Mouse (Mus musculus) ES-E14 (cell line): ENCODE measurements around the gene Itgad. TPM values are rescaled to one million over a fixed set of nuclear protein-coding genes. Genes with fewer than 3 reads are reported as not detected.

Experiments
- DNase-seq: peaks from one replicate; pipeline ENCODE4 v3.0.0-alpha.2; 2013; ENCODE audit warnings: low read depth, low spot score
- H3K27ac ChIP-seq: 2 replicates; pipeline ENCODE4 v1.5.1; 2012; ENCODE audit warnings: low read depth, mild to moderate bottlenecking, low read length, moderate library complexity, mixed read lengths; ENCODE audit not compliant: poor library complexity, insufficient read depth, severe bottlenecking
- H3K36me3 ChIP-seq: 2 replicates; pipeline ENCODE4 v1.6.1; 2012; ENCODE audit warnings: mild to moderate bottlenecking, low read length, moderate library complexity, mixed read lengths; ENCODE audit not compliant: control insufficient read depth, poor library complexity, insufficient read depth, severe bottlenecking
- H3K4me1 ChIP-seq, 2 experiments: fragments of 150-350 bp in 1 of 2; sonication (generic) in 1 of 2; 2 replicates each; pipeline ENCODE4 v1.6.1; 2012; ENCODE audit warnings: low read length in 2 of 2, mild to moderate bottlenecking in 1 of 2, mixed read lengths in 1 of 2; ENCODE audit not compliant: control insufficient read depth in 2 of 2, insufficient read depth in 2 of 2, poor library complexity in 1 of 2
- H3K4me3 ChIP-seq, 2 experiments: fragments of 150-350 bp in 1 of 2; sonication (generic) in 1 of 2; 2 replicates each; pipeline ENCODE4 v1.5.1; 2012; ENCODE audit warnings: low read length in 2 of 2, low read depth in 1 of 2, mild to moderate bottlenecking in 1 of 2, mixed read lengths in 1 of 2; ENCODE audit not compliant: insufficient read depth in 1 of 2, poor library complexity in 1 of 2, severe bottlenecking in 1 of 2
- H3K9ac ChIP-seq: 2 replicates; pipeline ENCODE4 v1.6.1; 2012; ENCODE audit warnings: low read depth, mild to moderate bottlenecking, low read length, mixed read lengths; ENCODE audit not compliant: poor library complexity, insufficient read depth, severe bottlenecking
- H3K9me3 ChIP-seq: fragments of 150-350 bp; sonication (generic); 2 replicates; pipeline ENCODE4 v1.6.1; 2012; ENCODE audit warnings: low read depth, mild to moderate bottlenecking, low read length; ENCODE audit not compliant: control insufficient read depth, insufficient read depth
- CHD2 ChIP-seq: IDR thresholded peaks from 2 replicates; pipeline ENCODE4 v1.6.1; 2014; ENCODE audit warnings: mild to moderate bottlenecking, low read depth, low read length, inconsistent platforms
- HCFC1 ChIP-seq: IDR thresholded peaks from 2 replicates; pipeline ENCODE4 v1.6.1; 2012; ENCODE audit warnings: low read length, inconsistent platforms, borderline replicate concordance; ENCODE audit not compliant: insufficient read depth
- MAFK ChIP-seq: IDR thresholded peaks from 2 replicates; pipeline ENCODE4 v1.6.1; 2014; ENCODE audit warnings: mild to moderate bottlenecking, low read depth, low read length, inconsistent platforms; ENCODE audit not compliant: insufficient read depth
- ZC3H11A ChIP-seq: IDR thresholded peaks from 2 replicates; pipeline ENCODE4 v1.6.1; 2012; ENCODE audit warnings: low read depth, mild to moderate bottlenecking, inconsistent platforms, low read length, borderline replicate concordance
- ZNF384 ChIP-seq: IDR thresholded peaks from 2 replicates; pipeline ENCODE4 v1.6.1; 2012; ENCODE audit warnings: low read depth, low read length, inconsistent platforms
- in situ Hi-C, 2 experiments: fragments of 600-800 bp; cut with MboI; formaldehyde crosslinking; loops; one replicate each; pipeline ENCODE4 v1.15.1; 2025; ENCODE audit warnings: low sequenced_read_pairs in 2 of 2, inconsistent platforms in 1 of 2; ENCODE audit not compliant: unreplicated experiment in 2 of 2
- total RNA-seq: library from RNA; depleted of rRNA; stranded (reverse); fragments of 300-350 nt; gene quantifications from 2 replicates; pipeline ENCODE4 v1.2.3, GENCODE M21; 2012

The Itgad gene
- total RNA-seq, 1 experiment = not detected

- H3K4me1 ChIP-seq = peaks cover 0 to 4% of the 10 kb centered on the region in 2 experiments; a peak in 1 of 4 replicates
- H3K9me3 ChIP-seq = no peaks in the 10 kb centered on the region
- in situ Hi-C loops = no loop called here
- no peak overlapping the region for H3K27ac ChIP-seq
- DNase-seq = no peak
- H3K4me3 ChIP-seq = no peak overlapping the region
- no peak overlapping the region for H3K9ac ChIP-seq
- TF ChIP-seq MAFK (no peak), CHD2 (no peak), HCFC1 (no peak), ZNF384 (no peak), ZC3H11A (no peak)
- H3K36me3 ChIP-seq = peaks cover 18% of the 10 kb centered on the region
These were observed 86.1 kb downstream of the Itgad start for GRCm38 (mm10) chr7:128240131-128240784.

- H3K4me1 ChIP-seq = peaks cover 2 to 4% of the 10 kb centered on the region in 2 experiments; a peak in 2 of 4 replicates
- DNase-seq = no peak
- no peak overlapping the region for H3K9ac ChIP-seq
- in situ Hi-C loops = no loop called here
- no peak overlapping the region for H3K27ac ChIP-seq
- no peaks in the 10 kb centered on the region for H3K9me3 ChIP-seq
- peaks cover 18% of the 10 kb centered on the region for H3K36me3 ChIP-seq
- H3K4me3 ChIP-seq = no peak overlapping the region
- no peak for TF ChIP-seq CHD2
- TF ChIP-seq HCFC1 = no peak
- no peak for TF ChIP-seq MAFK
- no peak for TF ChIP-seq ZNF384
- TF ChIP-seq ZC3H11A = no peak
These were observed 88.2 kb downstream of the Itgad start for GRCm38 (mm10) chr7:128242331-128242730.

- Histone ChIP-seq H3K4me3 (no peak overlapping the region), H3K36me3 (peaks cover 19% of the 10 kb centered on the region), H3K27ac (no peak overlapping the region), H3K4me1 (peaks cover 2 to 4% of the 10 kb centered on the region in 2 experiments; a peak in 2 of 4 replicates), H3K9ac (no peak overlapping the region), H3K9me3 (no peaks in the 10 kb centered on the region)
- in situ Hi-C loops = no loop called here
- TF ChIP-seq ZC3H11A = no peak
- TF ChIP-seq MAFK = no peak
- no peak for TF ChIP-seq CHD2
- no peak for TF ChIP-seq HCFC1
- TF ChIP-seq ZNF384 = no peak
- no peak for DNase-seq
These were observed 89.7 kb downstream of the Itgad start for GRCm38 (mm10) chr7:128243921-128244320.

GRCm38 (mm10) chr7:128244410-128245025, 90.3 kb downstream of the Itgad start:
- Histone ChIP-seq H3K9me3 (no peaks in the 10 kb centered on the region), H3K9ac (no peak overlapping the region), H3K4me3 (no peak overlapping the region), H3K4me1 (peaks cover 2% of the 10 kb centered on the region in 2 experiments; a peak in 2 of 4 replicates), H3K27ac (no peak overlapping the region), H3K36me3 (peaks cover 20% of the 10 kb centered on the region)
- TF ChIP-seq CHD2 (no peak), ZNF384 (no peak), HCFC1 (no peak), ZC3H11A (no peak), MAFK (no peak)
- in situ Hi-C loops = no loop called here
- DNase-seq = no peak
